Mouse (Mus musculus) forebrain, embryonic 15.5 days (tissue): Measurements from ENCODE around the gene Slc29a2. TPM values are rescaled to one million over a fixed set of nuclear protein-coding genes. Genes with fewer than 3 reads are reported as not detected.

Experiments
- ATAC-seq: fragments of 200-750 bp; cut with Nextera tagmentation; replicated peaks from 2 replicates; pipeline ENCODE4 v1.8.0; 2017; ENCODE audit warnings: mild to moderate bottlenecking, moderate TSS enrichment, moderate library complexity
- H3K27ac ChIP-seq: fragments of 300-500 bp; sonication (generic); replicated peaks from 2 replicates; pipeline ENCODE4 v1.5.1; 2015; ENCODE audit warnings: mild to moderate bottlenecking, inconsistent platforms
- H3K27me3 ChIP-seq: fragments of 300-500 bp; sonication (generic); 2 replicates; pipeline ENCODE4 v1.6.1; 2015; ENCODE audit warnings: inconsistent platforms
- H3K36me3 ChIP-seq: fragments of 300-500 bp; sonication (generic); 2 replicates; pipeline ENCODE4 v1.6.1; 2015; ENCODE audit warnings: mild to moderate bottlenecking, inconsistent platforms
- H3K4me1 ChIP-seq: fragments of 300-500 bp; sonication (generic); 2 replicates; pipeline ENCODE4 v1.6.1; 2015; ENCODE audit warnings: inconsistent platforms
- H3K4me2 ChIP-seq: fragments of 300-500 bp; sonication (generic); replicated peaks from 2 replicates; pipeline ENCODE4 v1.6.1; 2015; ENCODE audit warnings: mild to moderate bottlenecking, inconsistent platforms
- H3K4me3 ChIP-seq: fragments of 300-500 bp; sonication (generic); 2 replicates; pipeline ENCODE4 v1.5.1; 2015; ENCODE audit warnings: mild to moderate bottlenecking, inconsistent platforms
- H3K9ac ChIP-seq: fragments of 300-500 bp; sonication (generic); replicated peaks from 2 replicates; pipeline ENCODE4 v1.6.1; 2015; ENCODE audit warnings: mild to moderate bottlenecking, inconsistent platforms
- H3K9me3 ChIP-seq: fragments of 300-500 bp; sonication (generic); 2 replicates; pipeline ENCODE4 v1.6.1; 2016; ENCODE audit warnings: inconsistent platforms
- WGBS: fragments of 180-500 bp; shearing (Covaris S2); methylation state at CpG from one replicate; pipeline ENCODE4 v1.1.7; 2015; ENCODE audit warnings: mixed read lengths; 5-methylcytosine and 5-hydroxymethylcytosine counted together
- polyA plus RNA-seq: library from polyadenylated mRNA; unstranded; fragments of >200 nt; fragmentation: Nextera tagmentation; extraction: Ambion mirVana; gene quantifications from 2 replicates; pipeline ENCODE4 v1.2.1, GENCODE M21; 2015

Gene Slc29a2
- polyA plus RNA-seq, 1 experiment from 2014 or later: 10.4 TPM

- no peak for ATAC-seq
- 46% methylated on average over 5 of the region's 5 CpGs for WGBS
- Histone ChIP-seq H3K4me3 (no peak overlapping the region), H3K9ac (no peak overlapping the region), H3K36me3 (no peaks in the 10 kb centered on the region), H3K9me3 (no peaks in the 10 kb centered on the region), H3K4me2 (no peak overlapping the region), H3K27ac (no peak overlapping the region), H3K4me1 (peaks cover 26% of the 10 kb centered on the region), H3K27me3 (no peaks in the 10 kb centered on the region; the same call in 1 of the 2 replicates)
Measured at GRCm38 (mm10) chr19:5073518-5073917, 49.9 kb downstream of the Slc29a2 start.

- H3K27me3 ChIP-seq: peaks cover 42% of the 10 kb centered on the region
- H3K36me3 ChIP-seq: no peaks in the 10 kb centered on the region
Measured at GRCm38 (mm10) chr19:5079279-5079678, 55.6 kb downstream of the Slc29a2 start.

More at GRCm38 (mm10) chr19:5079279-5079678, 55.6 kb downstream of the Slc29a2 start:
- H3K4me1 ChIP-seq: no peaks in the 10 kb centered on the region
- no peak overlapping the region for H3K9ac ChIP-seq
- no peak overlapping the region for H3K4me3 ChIP-seq
- WGBS: 96% methylated on average over 1 of the region's 1 CpGs
- H3K27ac ChIP-seq: no peak overlapping the region
- no peak for ATAC-seq
- H3K4me2 ChIP-seq: no peak overlapping the region
- H3K9me3 ChIP-seq: no peaks in the 10 kb centered on the region

Other genes starting within 250 kb of the Slc29a2 start
- 93.0 and 114 TPM in 2 replicates for gene Rbm4, start 230.0 kb upstream of the Slc29a2 start, polyA plus RNA-seq
- gene Gm21992, start 212.2 kb upstream of the Slc29a2 start, polyA plus RNA-seq: 31.3 and 43.7 TPM in 2 replicates
- 81.4 and 84.6 TPM in 2 replicates for gene Rbm14, start 212.2 kb upstream of the Slc29a2 start, polyA plus RNA-seq
- gene Ccs, start 184.5 kb upstream of the Slc29a2 start, polyA plus RNA-seq: 36.9 and 39.6 TPM in 2 replicates
- gene Ccdc87, start 184.5 kb upstream of the Slc29a2 start, polyA plus RNA-seq: 0.41 and 0.74 TPM in 2 replicates
- 56.8 and 61.7 TPM in 2 replicates for gene Ctsf, start 168.7 kb upstream of the Slc29a2 start, polyA plus RNA-seq
- 0.73 and 0.84 TPM in 2 replicates for gene Actn3, start 146.0 kb upstream of the Slc29a2 start, polyA plus RNA-seq
- 21.3 and 22.7 TPM in 2 replicates for gene Zdhhc24, start 145.2 kb upstream of the Slc29a2 start, polyA plus RNA-seq
- gene Bbs1, start 117.2 kb upstream of the Slc29a2 start, polyA plus RNA-seq: 9.7 and 10.6 TPM in 2 replicates
- gene Dpp3, start 95.6 kb upstream of the Slc29a2 start, polyA plus RNA-seq: 101 and 103 TPM in 2 replicates
- 11.1 and 11.6 TPM in 2 replicates for gene Peli3, start 80.7 kb upstream of the Slc29a2 start, polyA plus RNA-seq
- gene Mrpl11, start 61.7 kb upstream of the Slc29a2 start, polyA plus RNA-seq: 118 and 119 TPM in 2 replicates
- 0.14 and 0.23 TPM in 2 replicates for gene Npas4, start 33.5 kb upstream of the Slc29a2 start, polyA plus RNA-seq
- gene B4gat1, start 15.0 kb downstream of the Slc29a2 start, polyA plus RNA-seq: 51.3 and 54.4 TPM in 2 replicates
- gene AC124502.3, start 15.0 kb downstream of the Slc29a2 start, polyA plus RNA-seq: 3.3 and 4.0 TPM in 2 replicates
- gene Brms1, start 17.5 kb downstream of the Slc29a2 start, polyA plus RNA-seq: 52.8 and 55.5 TPM in 2 replicates
- 0.97 and 2.0 TPM in 2 replicates for gene Rin1, start 26.6 kb downstream of the Slc29a2 start, polyA plus RNA-seq
- 10.3 and 11.1 TPM in 2 replicates for gene Cd248, start 44.2 kb downstream of the Slc29a2 start, polyA plus RNA-seq
- 7.9 and 8.3 TPM in 2 replicates for gene Tmem151a, start 61.7 kb downstream of the Slc29a2 start, polyA plus RNA-seq
- gene Yif1a, start 64.7 kb downstream of the Slc29a2 start, polyA plus RNA-seq: 53.0 and 54.3 TPM in 2 replicates
- gene Cnih2, start 74.7 kb downstream of the Slc29a2 start, polyA plus RNA-seq: 324 and 348 TPM in 2 replicates
- gene Rab1b, start 83.2 kb downstream of the Slc29a2 start, polyA plus RNA-seq: 243 and 248 TPM in 2 replicates
- gene Klc2, start 94.7 kb downstream of the Slc29a2 start, polyA plus RNA-seq: 47.0 and 50.9 TPM in 2 replicates
- gene Pacs1, start 249.3 kb downstream of the Slc29a2 start, polyA plus RNA-seq: 32.5 and 33.3 TPM in 2 replicates